Comparison of ENCODE assay signal across 8 mouse cellular contexts in the genomic region with DNA sequence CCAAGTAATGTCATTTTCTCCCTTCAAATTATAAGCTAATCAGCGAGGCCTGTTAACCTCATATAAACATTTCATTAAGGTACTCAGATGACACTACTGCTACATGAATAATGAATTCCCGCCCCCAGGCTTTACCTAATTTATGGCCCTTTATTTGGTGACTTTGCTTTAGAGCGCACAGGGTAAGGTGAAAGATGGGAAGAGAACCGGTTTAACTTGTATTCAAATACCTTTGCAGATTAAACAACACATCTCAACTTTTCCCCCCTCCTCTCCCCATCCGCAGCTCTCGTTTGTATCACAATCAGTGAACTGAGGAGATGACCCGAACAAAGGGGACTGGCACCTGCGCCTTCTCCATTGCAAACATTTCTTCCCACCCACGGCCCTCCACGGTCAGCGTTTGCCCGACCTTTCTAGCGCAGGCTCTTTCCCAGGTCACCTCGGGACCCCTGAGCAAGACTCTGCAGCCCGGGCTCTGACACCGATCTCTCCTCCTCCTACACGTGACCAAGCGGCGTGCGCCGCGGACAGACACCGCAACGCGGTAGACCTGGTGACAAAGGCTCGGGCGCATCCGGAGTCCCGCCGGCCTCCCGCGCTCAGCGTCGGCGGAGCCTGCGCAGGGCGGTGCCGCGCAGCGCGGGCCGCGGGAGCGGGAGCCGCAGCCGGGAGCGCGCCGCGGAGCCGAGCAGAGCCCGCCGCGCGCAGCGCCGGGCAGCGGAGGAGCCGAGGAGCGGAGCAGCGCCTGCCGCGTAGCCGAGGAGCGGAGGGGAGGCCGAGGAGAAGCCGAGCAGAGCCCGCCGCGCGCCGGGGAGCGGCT. TPM values are rescaled to one million over a fixed set of nuclear protein-coding genes. Genes with fewer than 3 reads are reported as not detected.
DNase-seq lines count a peak whose midpoint lies in the region; ATAC-seq and TF ChIP-seq lines count a peak whose summit lies in the region.

A gene (plus strand): TSS at position 328 of the 823 bp plus-strand sequence.

- intact Hi-C loops in heart, postnatal 14 days (cut with DNase I): loop anchor here (2.0 kb wide), 5 partner anchors 29 to 185 kb away; no protein-coding TSS in a partner anchor

- H3K9me3 ChIP-seq in forebrain, embryonic 16.5 days (ENCODE audit: control insufficient read depth, low read length): no peaks in the 10 kb centered on the region
- no peaks in the 10 kb centered on the region for H3K9me3 ChIP-seq in neural tube, embryonic 15.5 days (replicated peaks)

- peak; percentile 86 for DNase-seq in NIH3T3 (ENCODE audit: low read depth)
- peak; percentile 91 to 92 for DNase-seq in cerebellum, adult 2 months
- peak; percentile 81 to 87 for DNase-seq in heart, postnatal 14 days
- DNase-seq in layer of hippocampus, adult 18-20 months (ENCODE audit: low spot score in 2 of 2): peak; percentile 83 to 84
- peak; percentile 77 to 80 for DNase-seq in lung, adult 18-20 months
- peak; percentile 65 to 70 for DNase-seq in thymus, postnatal 10 days (ENCODE audit: low spot score in 2 of 2)

- peaks cover 10% of the 10 kb centered on the region; the same call in 1 of the 2 replicates for H3K4me1 ChIP-seq in cerebellum, adult 2 months (ENCODE audit: control insufficient read depth, insufficient read depth, low read length)
- H3K4me1 ChIP-seq in forebrain, embryonic 16.5 days (replicated peaks; ENCODE audit: control insufficient read depth, insufficient read depth, low read length): peaks cover 39% of the 10 kb centered on the region
- peaks cover 44% of the 10 kb centered on the region for H3K4me1 ChIP-seq in neural tube, embryonic 15.5 days

- no peaks in the 10 kb centered on the region for H3K27me3 ChIP-seq in cerebellum, adult 2 months (ENCODE audit: control insufficient read depth, insufficient read depth, low read length)
- H3K27me3 ChIP-seq in forebrain, embryonic 16.5 days (replicated peaks; ENCODE audit: control insufficient read depth, insufficient read depth, low read length): no peaks in the 10 kb centered on the region
- no peaks in the 10 kb centered on the region for H3K27me3 ChIP-seq in neural tube, embryonic 15.5 days (replicated peaks)

- peak within 1 kb of the TSS; percentile 99 for H3K9ac ChIP-seq in forebrain, embryonic 16.5 days (replicated peaks; ENCODE audit: low read depth, low read length)
- peak within 1 kb of the TSS; percentile 96 for H3K9ac ChIP-seq in neural tube, embryonic 15.5 days (replicated peaks)

- ATAC-seq in forebrain, embryonic 16.5 days: peak; percentile 92
- peak; percentile 93 for ATAC-seq in neural tube, embryonic 15.5 days (ENCODE audit: low FRiP score)

- H3K36me3 ChIP-seq in forebrain, embryonic 16.5 days (ENCODE audit: control insufficient read depth, insufficient read depth): no peaks in the 10 kb centered on the region
- no peaks in the 10 kb centered on the region for H3K36me3 ChIP-seq in neural tube, embryonic 15.5 days

- H3K4me2 ChIP-seq in forebrain, embryonic 16.5 days (ENCODE audit: low read length): peak within 1 kb of the TSS; percentile 69
- peak within 1 kb of the TSS; percentile 80 for H3K4me2 ChIP-seq in neural tube, embryonic 15.5 days

- H3K27ac ChIP-seq in cerebellum, adult 2 months (ENCODE audit: insufficient read depth, low read length): peak within 1 kb of the TSS; percentile 99
- H3K27ac ChIP-seq in forebrain, embryonic 16.5 days (ENCODE audit: low read length): peak within 1 kb of the TSS; percentile 99
- H3K27ac ChIP-seq in neural tube, embryonic 15.5 days (replicated peaks): peak within 1 kb of the TSS; percentile 100

- peak; percentile 72 for TF ChIP-seq POLR2A in cerebellum, adult 2 months (IDR thresholded peaks at IDR 0.05; ENCODE audit: borderline replicate concordance, insufficient read depth, low read length)

- under 1% methylated on average over 59 of the region's 73 CpGs for WGBS in cerebellum, adult 2 months
- under 1% methylated on average over 73 of the region's 73 CpGs for WGBS in forebrain, embryonic 16.5 days
- under 1% methylated on average over 72 of the region's 73 CpGs for WGBS in neural tube, embryonic 15.5 days

- no peak for TF ChIP-seq CTCF in cerebellum, adult 2 months (IDR thresholded peaks at IDR 0.05; ENCODE audit: borderline replicate concordance, insufficient read depth, low read depth, low read length)

- H3K4me3 ChIP-seq in cerebellum, adult 2 months (replicated peaks; ENCODE audit: insufficient read depth, low read depth, low read length): peak within 1 kb of the TSS; percentile 77
- H3K4me3 ChIP-seq in forebrain, embryonic 16.5 days (replicated peaks; ENCODE audit: low read length): peak within 1 kb of the TSS; percentile 87
- peak within 1 kb of the TSS; percentile 82 for H3K4me3 ChIP-seq in neural tube, embryonic 15.5 days (replicated peaks)

RNA-seq across cellular contexts. Expression of the gene that starts here (rescaled TPM):
- 56.3 and 63.8 TPM in 2 replicates for polyA plus RNA-seq in cerebellum, adult 2 months (2012; rRNA removed)
- 51.8 and 55.2 TPM in 2 replicates for polyA plus RNA-seq in forebrain, embryonic 16.5 days (2015; fragmentation: Nextera tagmentation; extraction: Ambion mirVana)
- total RNA-seq in heart, postnatal 14 days (2021): 10 to 100 TPM; 46.4 to 46.8 TPM
- total RNA-seq in layer of hippocampus, adult 18-20 months (2021): 100 to 1,000 TPM in 1 of 2 experiments, 10 to 100 TPM in 1; 86.0 to 101 TPM
- polyA plus RNA-seq in neural tube, embryonic 15.5 days (2015; fragmentation: Nextera tagmentation; extraction: Ambion mirVana): 43.8 and 50.7 TPM in 2 replicates

Comparison
In these comparisons a context has a peak if more than half of its experiments do, and no peak if none do; other contexts are left out.
1. Peak in every context shown above with its lines: DNase-seq, ATAC-seq, H3K4me3 ChIP-seq and H3K27ac ChIP-seq.